Mouse (Mus musculus) testis, adult 2 months (tissue): ENCODE data around the gene Tbc1d17. TPM values are rescaled to one million over a fixed set of nuclear protein-coding genes. Genes with fewer than 3 reads are reported as not detected.

Experiments used
- H3K27ac ChIP-seq: fragments of 200-500 bp; 2 replicates; pipeline ENCODE4 v1.5.1; 2012; ENCODE audit warnings: low read depth, low read length; ENCODE audit not compliant: control insufficient read depth, insufficient read depth
- H3K27me3 ChIP-seq: fragments of 200-500 bp; 2 replicates; pipeline ENCODE4 v1.6.1; 2012; ENCODE audit warnings: mild to moderate bottlenecking, low read length, moderate library complexity; ENCODE audit not compliant: control insufficient read depth, insufficient read depth
- H3K36me3 ChIP-seq: fragments of 200-500 bp; 2 replicates; pipeline ENCODE4 v1.6.1; 2012; ENCODE audit warnings: mild to moderate bottlenecking, low read length; ENCODE audit not compliant: control insufficient read depth, insufficient read depth
- H3K4me1 ChIP-seq: fragments of 200-500 bp; 2 replicates; pipeline ENCODE4 v1.6.1; 2012; ENCODE audit warnings: low read length; ENCODE audit not compliant: control insufficient read depth, insufficient read depth
- H3K4me3 ChIP-seq: fragments of 200-500 bp; 2 replicates; pipeline ENCODE4 v1.5.1; 2012; ENCODE audit warnings: low read depth, mild to moderate bottlenecking, low read length, moderate library complexity, mixed read lengths; ENCODE audit not compliant: control insufficient read depth
- CTCF ChIP-seq: fragments of 200-500 bp; IDR thresholded peaks from 2 replicates; pipeline ENCODE4 v1.5.1; 2012; ENCODE audit warnings: low read depth, mild to moderate bottlenecking, inconsistent platforms, low read length, moderate library complexity; ENCODE audit not compliant: control insufficient read depth, insufficient read depth, insufficient replicate concordance
- POLR2A ChIP-seq: fragments of 200-500 bp; IDR thresholded peaks from 2 replicates; pipeline ENCODE4 v1.6.1; 2012; ENCODE audit warnings: low read depth, mild to moderate bottlenecking, inconsistent platforms, low read length, moderate library complexity; ENCODE audit not compliant: control insufficient read depth
- polyA plus RNA-seq: library from polyadenylated mRNA; depleted of rRNA; stranded (reverse); fragments of >200 nt; gene quantifications from 2 replicates; pipeline ENCODE4 v1.2.3, GENCODE M21; 2012

Tbc1d17 gene
- polyA plus RNA-seq, 1 experiment, result 28.5 TPM

- Histone ChIP-seq H3K27ac (peak overlapping the region; percentile 49), H3K36me3 (peaks cover 3% of the 10 kb centered on the region; the same call in 1 of the 2 replicates), H3K4me3 (no peak overlapping the region; the same call in 1 of the 2 replicates), H3K27me3 (no peaks in the 10 kb centered on the region), H3K4me1 (peaks cover 15% of the 10 kb centered on the region)
- TF ChIP-seq POLR2A, result no peak
- TF ChIP-seq CTCF, result no peak
Measured at GRCm38 (mm10) chr7:44819391-44819790, 29.5 kb downstream of the Tbc1d17 start.

- H3K36me3 ChIP-seq, result peaks cover 3% of the 10 kb centered on the region; the same call in 1 of the 2 replicates
- TF ChIP-seq CTCF (no peak), POLR2A (no peak)
Measured at GRCm38 (mm10) chr7:44818751-44819235, 30.1 kb downstream of the Tbc1d17 start.

GRCm38 (mm10) chr7:44818164-44818563 is 30.7 kb downstream of the Tbc1d17 start:
- H3K27ac ChIP-seq, result peak overlapping the region; percentile 10; the same call in 1 of the 2 replicates
- H3K4me1 ChIP-seq, result peaks cover 15% of the 10 kb centered on the region
- H3K4me3 ChIP-seq, result peak overlapping the region; percentile 58
- H3K36me3 ChIP-seq, result peaks cover 3% of the 10 kb centered on the region; the same call in 1 of the 2 replicates
- no peaks in the 10 kb centered on the region for H3K27me3 ChIP-seq
- TF ChIP-seq CTCF (no peak), POLR2A (no peak)

More at GRCm38 (mm10) chr7:44818751-44819235, 30.1 kb downstream of the Tbc1d17 start:
- peak overlapping the region; percentile 49; the same call in 1 of the 2 replicates for H3K27ac ChIP-seq
- peak overlapping the region; percentile 58 for H3K4me3 ChIP-seq
- H3K27me3 ChIP-seq, result no peaks in the 10 kb centered on the region
- H3K4me1 ChIP-seq, result peaks cover 15% of the 10 kb centered on the region

DNA sequence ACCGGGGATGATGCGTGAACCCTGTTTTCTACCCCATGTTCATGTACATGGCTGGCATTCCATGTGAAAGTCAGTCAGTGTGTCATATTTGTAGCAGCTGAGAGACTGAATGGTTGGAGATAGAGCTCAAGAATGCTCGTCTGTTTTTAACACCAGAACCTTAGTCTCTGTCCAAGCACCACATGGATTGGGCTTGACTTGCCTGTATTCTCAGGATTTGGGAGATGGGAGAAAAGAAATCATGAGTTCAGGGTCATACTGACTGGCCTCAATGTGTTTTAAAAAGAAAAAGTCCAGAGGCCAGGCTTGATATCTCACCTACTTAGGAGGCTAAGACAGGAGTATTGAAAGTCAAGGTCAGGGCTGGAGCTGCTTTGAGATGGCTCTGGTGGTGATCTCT is 31.4 kb downstream of the Tbc1d17 start:
- peaks cover 3% of the 10 kb centered on the region; the same call in 1 of the 2 replicates for H3K36me3 ChIP-seq
- H3K4me3 ChIP-seq, result peak overlapping the region; percentile 99
- peak overlapping the region; percentile 100 for H3K27ac ChIP-seq
- no peaks in the 10 kb centered on the region for H3K27me3 ChIP-seq
- peaks cover 15% of the 10 kb centered on the region for H3K4me1 ChIP-seq
- no peak for TF ChIP-seq POLR2A
- TF ChIP-seq CTCF, result no peak

GRCm38 (mm10) chr7:44816470-44817021 is 32.3 kb downstream of the Tbc1d17 start, which contains the start of gene Atf5:
Atf5 (minus strand) TSS chr7:44816658.
- H3K36me3 ChIP-seq, result peaks cover 3% of the 10 kb centered on the region; the same call in 1 of the 2 replicates
- TF ChIP-seq POLR2A, result no peak
- TF ChIP-seq CTCF, result no peak
- peaks cover 15% of the 10 kb centered on the region for H3K4me1 ChIP-seq
- peak within 1 kb of the TSS; percentile 99 for H3K4me3 ChIP-seq
- H3K27ac ChIP-seq, result peak within 1 kb of the TSS; percentile 100
- no peaks in the 10 kb centered on the region for H3K27me3 ChIP-seq

DNA sequence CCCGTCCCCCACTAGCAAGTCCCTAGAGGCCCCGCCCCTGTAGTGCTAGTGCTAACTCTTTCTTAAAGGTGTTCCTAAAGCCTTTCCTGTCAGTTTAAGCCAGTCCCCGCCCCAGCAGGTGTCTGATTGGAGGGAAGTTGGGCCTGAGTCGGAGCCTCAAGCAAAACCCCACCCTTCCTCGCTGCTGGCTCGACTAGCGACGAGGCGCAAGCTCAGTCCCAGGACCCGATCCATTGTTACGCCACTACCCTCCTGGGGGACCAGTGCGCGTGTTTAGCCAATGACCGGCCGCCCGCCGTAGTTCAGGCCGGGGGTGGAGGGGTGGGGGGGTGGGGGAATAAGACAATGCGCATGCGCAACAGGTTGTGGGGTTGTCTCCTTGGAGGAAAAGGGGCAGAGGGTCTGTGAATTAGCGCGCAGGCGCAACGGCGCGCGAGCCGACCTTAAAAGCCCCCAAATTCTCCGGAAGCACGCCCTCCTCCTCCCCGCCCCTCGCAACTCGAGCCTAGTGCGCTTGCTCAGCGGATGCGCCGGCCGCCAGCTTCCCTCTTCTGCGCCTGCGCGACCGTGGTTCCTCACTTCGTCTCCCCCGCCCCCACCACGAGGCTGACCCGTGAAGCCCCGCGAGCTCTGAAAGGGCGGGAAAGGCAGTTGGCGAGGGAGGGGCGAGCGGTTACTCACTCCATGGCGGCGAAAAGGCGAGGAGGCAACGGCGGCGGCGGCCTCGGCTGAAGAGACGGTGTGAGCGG is 33.0 kb downstream of the Tbc1d17 start, which contains the start of the genes Nup62 and Il4i1:
Gene Nup62, plus strand, starts transcription at position 368 of the 749 bp plus-strand sequence.
Gene Il4i1, plus strand, starts transcription at position 667 of the 749 bp plus-strand sequence.
- H3K27ac ChIP-seq, result peak within 1 kb of the TSS; percentile 100
- peak; percentile 91 for TF ChIP-seq POLR2A
- TF ChIP-seq CTCF, result no peak
- H3K27me3 ChIP-seq, result no peaks in the 10 kb centered on the region
- peaks cover 15% of the 10 kb centered on the region for H3K4me1 ChIP-seq
- peak within 1 kb of the TSS; percentile 99 for H3K4me3 ChIP-seq
- H3K36me3 ChIP-seq, result peaks cover 3% of the 10 kb centered on the region; the same call in 1 of the 2 replicates

- no peaks in the 10 kb centered on the region for H3K27me3 ChIP-seq
- peaks cover 3% of the 10 kb centered on the region; the same call in 1 of the 2 replicates for H3K36me3 ChIP-seq
- H3K4me1 ChIP-seq, result peaks cover 15% of the 10 kb centered on the region
- TF ChIP-seq POLR2A, result peak; percentile 38; the same call in 1 of the 2 replicates
- no peak for TF ChIP-seq CTCF
- H3K4me3 ChIP-seq, result peak overlapping the region; percentile 99
- H3K27ac ChIP-seq, result peak overlapping the region; percentile 86
Measured at GRCm38 (mm10) chr7:44814952-44815553, 33.8 kb downstream of the Tbc1d17 start.
